Mouse (Mus musculus): Measurements from ENCODE around the gene Acss2. TPM values are rescaled to one million over a fixed set of nuclear protein-coding genes. Genes with fewer than 3 reads are reported as not detected.

The Acss2 gene
- polyA plus RNA-seq, 1 experiment from 2014 or later, result 15.0 TPM

DNA sequence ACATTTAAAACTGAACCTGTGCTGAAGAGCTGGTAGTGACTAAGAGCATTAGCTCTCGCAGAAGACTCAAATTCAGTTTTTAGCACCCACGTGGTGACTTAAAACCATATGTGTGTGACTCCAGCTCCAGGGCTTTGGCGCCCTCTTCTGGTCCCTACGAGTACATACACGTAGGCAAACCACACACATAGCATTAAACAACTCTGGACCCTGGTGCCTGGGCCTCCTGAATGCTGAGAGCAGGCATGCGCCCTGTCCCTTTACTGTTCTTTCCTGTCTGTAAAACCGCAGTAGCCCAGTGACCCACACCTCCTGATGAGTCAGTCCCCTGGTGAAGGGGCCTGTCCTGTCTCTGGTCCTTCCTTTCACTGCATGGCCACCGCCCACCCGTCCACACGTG lies 107.0 kb downstream of the Acss2 start:
- ATAC-seq (no peak), DNase-seq (ENCODE audit: low spot score) (peak; percentile 71)
- no peak overlapping the region for H3K4me2 ChIP-seq (replicated peaks; ENCODE audit: low read depth, low read length)
- no peak overlapping the region for H3K4me3 ChIP-seq (ENCODE audit: low read depth, low read length)
- H3K27me3 ChIP-seq (replicated peaks; ENCODE audit: insufficient read depth, low read length), result peaks cover 12% of the 10 kb centered on the region; the same call in 1 of the 2 replicates
- TF ChIP-seq EP300 (IDR thresholded peaks at IDR 0.05), result no peak
- peak; percentile 83 for TF ChIP-seq CTCF (IDR thresholded peaks at IDR 0.05)
- no peaks in the 10 kb centered on the region for H3K9me3 ChIP-seq (ENCODE audit: low read length)
- 31% methylated on average over 10 of the region's 10 CpGs for WGBS
- H3K27ac ChIP-seq (ENCODE audit: low read length), result no peak overlapping the region
- H3K4me1 ChIP-seq (ENCODE audit: insufficient read depth, low read depth, low read length), result peaks cover 5% of the 10 kb centered on the region; the same call in 1 of the 2 replicates
- no peaks in the 10 kb centered on the region for H3K36me3 ChIP-seq (ENCODE audit: insufficient read depth, low read length)
- no peak overlapping the region for H3K9ac ChIP-seq (replicated peaks; ENCODE audit: low read depth)

DNA sequence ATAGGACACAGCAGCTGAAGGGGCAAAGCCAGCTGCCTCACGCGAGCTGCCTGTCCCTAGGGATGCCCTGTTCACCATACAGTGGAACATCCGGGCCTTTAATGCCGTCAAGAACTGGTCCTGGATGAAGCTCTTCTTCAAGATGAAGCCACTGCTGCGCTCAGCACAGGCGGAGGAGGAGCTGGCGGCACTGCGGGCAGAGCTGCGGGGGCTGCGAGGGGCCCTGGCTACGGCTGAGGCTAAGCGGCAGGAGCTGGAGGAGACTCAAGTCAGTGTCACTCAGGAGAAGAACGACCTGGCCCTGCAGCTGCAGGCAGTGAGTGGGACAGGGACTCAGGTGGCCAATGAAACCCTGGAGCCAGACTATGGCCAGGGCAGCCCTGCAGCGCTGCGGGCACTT lies 108.5 kb downstream of the Acss2 start:
- Histone ChIP-seq H3K4me1 (ENCODE audit: insufficient read depth, low read depth, low read length) (peaks cover 8% of the 10 kb centered on the region), H3K4me2 (replicated peaks; ENCODE audit: low read depth, low read length) (no peak overlapping the region), H3K9me3 (ENCODE audit: low read length) (no peaks in the 10 kb centered on the region), H3K27ac (ENCODE audit: low read length) (no peak overlapping the region), H3K9ac (replicated peaks; ENCODE audit: low read depth) (no peak overlapping the region), H3K36me3 (ENCODE audit: insufficient read depth, low read length) (no peaks in the 10 kb centered on the region), H3K4me3 (ENCODE audit: low read depth, low read length) (no peak overlapping the region), H3K27me3 (replicated peaks; ENCODE audit: insufficient read depth, low read length) (peaks cover 16% of the 10 kb centered on the region; the same call in 1 of the 2 replicates)
- DNase-seq (ENCODE audit: low spot score), result no peak
- WGBS, result 40% methylated on average over 15 of the region's 15 CpGs
- no peak for ATAC-seq
- TF ChIP-seq EP300 (IDR thresholded peaks at IDR 0.05) (no peak), CTCF (IDR thresholded peaks at IDR 0.05) (no peak)

DNA sequence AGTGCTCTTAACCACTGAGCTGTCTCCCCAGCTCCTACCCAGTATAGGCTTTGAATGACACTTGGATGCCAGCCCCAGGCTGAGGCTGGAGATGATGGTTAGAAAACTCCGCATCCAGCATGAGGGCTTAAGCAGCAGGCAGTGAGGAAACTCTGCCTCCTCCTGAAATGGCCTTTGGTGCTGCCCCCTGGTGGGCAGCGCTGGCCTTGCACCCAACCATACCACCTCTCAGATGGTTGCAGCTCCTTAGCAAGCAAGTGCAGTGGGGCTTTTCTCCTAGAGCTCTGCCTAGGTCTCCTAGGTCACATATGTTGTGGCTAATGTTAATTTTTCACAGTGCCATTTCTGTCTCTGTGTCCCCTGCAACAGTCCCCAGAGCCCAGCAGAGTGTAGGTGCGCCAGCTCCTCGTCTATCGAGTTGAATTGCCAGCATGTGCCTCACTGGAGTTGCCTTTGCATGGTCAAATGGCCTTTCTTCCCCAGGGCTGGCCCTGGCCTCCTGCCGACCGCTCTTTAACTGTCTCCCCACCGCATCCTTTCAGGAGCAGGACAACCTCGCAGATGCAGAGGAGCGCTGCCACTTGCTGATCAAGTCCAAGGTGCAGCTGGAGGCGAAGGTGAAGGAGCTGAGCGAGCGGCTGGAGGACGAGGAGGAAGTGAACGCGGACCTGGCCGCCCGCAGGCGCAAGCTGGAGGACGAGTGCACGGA lies 109.4 kb downstream of the Acss2 start:
- DNase-seq (ENCODE audit: low spot score) (peak; percentile 82), ATAC-seq (peak; percentile 42)
- no peak overlapping the region for H3K4me2 ChIP-seq (replicated peaks; ENCODE audit: low read depth, low read length)
- TF ChIP-seq EP300 (IDR thresholded peaks at IDR 0.05) (no peak), CTCF (IDR thresholded peaks at IDR 0.05) (peak; percentile 95)
- peaks cover 8% of the 10 kb centered on the region for H3K4me1 ChIP-seq (ENCODE audit: insufficient read depth, low read depth, low read length)
- H3K4me3 ChIP-seq (ENCODE audit: low read depth, low read length), result no peak overlapping the region
- WGBS, result 58% methylated on average over 21 of the region's 21 CpGs
- H3K9me3 ChIP-seq (ENCODE audit: low read length), result no peaks in the 10 kb centered on the region
- no peak overlapping the region for H3K27ac ChIP-seq (ENCODE audit: low read length)
- H3K9ac ChIP-seq (replicated peaks; ENCODE audit: low read depth), result no peak overlapping the region
- H3K27me3 ChIP-seq (replicated peaks; ENCODE audit: insufficient read depth, low read length), result peaks cover 16% of the 10 kb centered on the region; the same call in 1 of the 2 replicates
- H3K36me3 ChIP-seq (ENCODE audit: insufficient read depth, low read length), result no peaks in the 10 kb centered on the region

DNA sequence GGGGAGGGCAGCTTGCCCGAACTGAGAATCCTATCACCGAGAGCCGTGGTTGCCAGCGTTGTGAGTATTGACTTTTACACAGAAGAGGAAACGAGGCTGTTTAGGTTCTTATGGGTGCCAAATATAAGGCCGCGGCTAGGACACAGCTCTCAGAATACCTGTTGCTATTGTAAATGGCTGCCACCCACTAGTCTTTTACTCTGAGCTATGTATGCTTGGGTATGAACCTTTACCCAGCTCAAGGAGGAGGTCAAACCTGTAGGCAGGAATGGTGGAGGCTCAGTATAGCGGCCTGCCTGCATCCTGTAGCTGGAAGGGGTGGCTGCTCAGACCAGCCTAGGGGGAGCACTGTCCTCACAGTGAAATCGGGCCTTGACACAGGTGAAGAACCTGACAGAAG lies 110.4 kb downstream of the Acss2 start:
- ATAC-seq, result no peak
- Histone ChIP-seq H3K9ac (replicated peaks; ENCODE audit: low read depth) (no peak overlapping the region), H3K4me3 (ENCODE audit: low read depth, low read length) (no peak overlapping the region), H3K4me2 (replicated peaks; ENCODE audit: low read depth, low read length) (no peak overlapping the region), H3K9me3 (ENCODE audit: low read length) (no peaks in the 10 kb centered on the region), H3K36me3 (ENCODE audit: insufficient read depth, low read length) (no peaks in the 10 kb centered on the region), H3K4me1 (ENCODE audit: insufficient read depth, low read depth, low read length) (peaks cover 8% of the 10 kb centered on the region), H3K27me3 (replicated peaks; ENCODE audit: insufficient read depth, low read length) (peaks cover 16% of the 10 kb centered on the region; the same call in 1 of the 2 replicates), H3K27ac (ENCODE audit: low read length) (no peak overlapping the region)
- no peak for DNase-seq (ENCODE audit: low spot score)
- TF ChIP-seq EP300 (IDR thresholded peaks at IDR 0.05) (no peak), CTCF (IDR thresholded peaks at IDR 0.05) (no peak)
- 86% methylated on average over 9 of the region's 9 CpGs for WGBS

DNA sequence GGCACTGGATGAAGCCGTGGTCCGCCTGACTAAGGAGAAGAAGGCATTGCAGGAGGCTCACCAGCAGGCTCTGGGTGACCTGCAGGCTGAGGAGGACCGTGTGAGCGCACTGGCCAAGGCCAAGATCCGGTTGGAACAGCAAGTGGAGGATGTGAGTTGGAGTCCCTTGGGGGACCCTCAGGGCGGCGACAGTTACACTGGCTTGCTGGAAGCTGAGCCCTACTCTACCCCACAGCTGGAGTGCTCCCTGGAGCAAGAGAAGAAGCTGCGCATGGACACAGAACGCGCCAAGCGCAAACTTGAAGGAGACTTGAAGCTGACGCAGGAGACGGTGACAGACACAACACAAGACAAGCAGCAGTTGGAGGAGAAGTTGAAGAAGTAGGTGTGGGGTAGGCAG lies 110.8 kb downstream of the Acss2 start:
- no peak overlapping the region for H3K27ac ChIP-seq (ENCODE audit: low read length)
- WGBS, result 85% methylated on average over 13 of the region's 13 CpGs

DNA sequence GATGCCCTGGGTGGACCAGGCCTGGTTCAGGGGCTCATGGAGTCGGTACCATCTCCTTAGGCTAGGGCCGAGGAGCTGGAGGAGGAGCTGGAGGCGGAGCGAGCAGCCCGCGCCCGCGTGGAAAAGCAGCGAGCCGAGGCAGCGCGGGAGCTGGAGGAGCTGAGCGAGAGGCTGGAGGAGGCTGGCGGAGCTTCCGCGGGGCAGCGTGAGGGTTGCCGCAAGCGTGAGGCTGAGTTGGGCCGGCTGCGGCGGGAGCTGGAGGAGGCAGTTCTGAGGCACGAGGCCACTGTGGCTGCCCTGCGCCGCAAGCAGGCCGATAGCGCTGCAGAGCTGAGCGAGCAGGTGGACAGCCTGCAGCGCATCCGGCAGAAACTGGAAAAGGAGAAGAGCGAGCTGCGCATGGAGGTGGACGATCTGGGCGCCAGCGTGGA lies 111.5 kb downstream of the Acss2 start:
- H3K9ac ChIP-seq (replicated peaks; ENCODE audit: low read depth), result no peak overlapping the region
- no peak for TF ChIP-seq EP300 (IDR thresholded peaks at IDR 0.05)
- no peaks in the 10 kb centered on the region for H3K9me3 ChIP-seq (ENCODE audit: low read length)
- H3K27me3 ChIP-seq (replicated peaks; ENCODE audit: insufficient read depth, low read length), result peaks cover 16% of the 10 kb centered on the region; the same call in 1 of the 2 replicates
- ATAC-seq (peak; percentile 18), DNase-seq (ENCODE audit: low spot score) (peak; percentile 63)
- 6% methylated on average over 33 of the region's 35 CpGs for WGBS
- H3K4me2 ChIP-seq (replicated peaks; ENCODE audit: low read depth, low read length), result peak overlapping the region; percentile 54
- H3K36me3 ChIP-seq (ENCODE audit: insufficient read depth, low read length), result no peaks in the 10 kb centered on the region
- peaks cover 8% of the 10 kb centered on the region for H3K4me1 ChIP-seq (ENCODE audit: insufficient read depth, low read depth, low read length)
- H3K4me3 ChIP-seq (ENCODE audit: low read depth, low read length), result peak overlapping the region; percentile 19; the same call in 1 of the 2 replicates
- H3K27ac ChIP-seq (ENCODE audit: low read length), result no peak overlapping the region

More for the DNA sequence above, 110.8 kb downstream of the Acss2 start:
- H3K36me3 ChIP-seq (ENCODE audit: insufficient read depth, low read length), result no peaks in the 10 kb centered on the region
- no peak for DNase-seq (ENCODE audit: low spot score)
- H3K9ac ChIP-seq (replicated peaks; ENCODE audit: low read depth), result no peak overlapping the region
- H3K9me3 ChIP-seq (ENCODE audit: low read length), result no peaks in the 10 kb centered on the region
- TF ChIP-seq EP300 (IDR thresholded peaks at IDR 0.05) (no peak), CTCF (IDR thresholded peaks at IDR 0.05) (no peak)
- peaks cover 16% of the 10 kb centered on the region; the same call in 1 of the 2 replicates for H3K27me3 ChIP-seq (replicated peaks; ENCODE audit: insufficient read depth, low read length)
- no peak overlapping the region for H3K4me2 ChIP-seq (replicated peaks; ENCODE audit: low read depth, low read length)
- H3K4me1 ChIP-seq (ENCODE audit: insufficient read depth, low read depth, low read length), result peaks cover 8% of the 10 kb centered on the region
- ATAC-seq, result no peak
- no peak overlapping the region for H3K4me3 ChIP-seq (ENCODE audit: low read depth, low read length)

Measured in lung, postnatal 0 days (tissue).